Mouse (Mus musculus): ENCODE measurements around the gene Gm3127.
"Not testable (repeated sequence)": the region's sequence is repeated elsewhere in the genome, so short reads cannot be mapped to it uniquely, and the experiment has no call there.

Gm3127 gene

DNA sequence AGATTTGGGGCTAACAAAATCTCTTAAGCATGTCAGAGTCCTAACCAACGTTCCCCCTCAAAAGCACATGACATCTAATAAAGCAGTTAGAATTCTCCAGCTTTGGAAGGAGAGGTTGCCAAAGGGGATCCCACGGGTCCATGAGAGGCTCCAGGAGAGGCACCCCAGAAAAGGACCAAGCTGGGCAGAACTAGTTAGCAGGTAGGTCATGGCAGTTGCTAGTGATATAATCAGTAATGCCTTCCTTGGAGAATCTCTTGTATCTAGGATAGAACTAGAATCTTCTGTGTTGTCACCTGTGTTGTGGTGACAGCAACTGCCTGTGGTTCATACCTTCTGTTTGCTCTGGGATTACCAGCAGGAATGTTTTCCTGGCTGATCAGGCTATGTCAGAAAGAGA, at the start of gene Gm3127:
Gene Gm3127, plus strand, starts transcription at position 301 of the 400 bp plus-strand sequence.
- DNase-seq: not testable (repeated sequence)

DNA sequence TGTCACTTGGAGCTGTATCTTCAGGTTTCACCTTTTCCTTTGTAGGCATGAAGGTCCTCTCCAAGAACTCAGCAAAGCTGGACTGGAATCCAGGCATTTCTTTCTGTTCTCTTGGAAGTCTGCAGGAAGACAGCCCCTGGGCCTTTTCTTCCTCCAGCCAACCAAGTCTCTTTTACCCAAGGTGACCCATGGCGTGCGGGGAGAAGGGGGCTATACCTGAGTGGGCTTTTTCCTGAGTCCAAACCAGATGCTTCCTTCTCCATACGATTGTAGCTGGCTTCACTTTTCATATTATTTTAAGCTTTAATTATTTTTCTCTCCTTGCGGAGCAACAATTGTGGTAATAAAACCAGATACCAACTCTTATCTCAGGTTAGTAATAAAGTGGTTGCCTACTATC, 23.2 kb upstream of the Gm3127 start:
- not testable (repeated sequence) for DNase-seq

- not testable (repeated sequence) for DNase-seq
Measured at GRCm38 (mm10) chr14:4182030-4182429, 17.2 kb downstream of the Gm3127 start.

DNA sequence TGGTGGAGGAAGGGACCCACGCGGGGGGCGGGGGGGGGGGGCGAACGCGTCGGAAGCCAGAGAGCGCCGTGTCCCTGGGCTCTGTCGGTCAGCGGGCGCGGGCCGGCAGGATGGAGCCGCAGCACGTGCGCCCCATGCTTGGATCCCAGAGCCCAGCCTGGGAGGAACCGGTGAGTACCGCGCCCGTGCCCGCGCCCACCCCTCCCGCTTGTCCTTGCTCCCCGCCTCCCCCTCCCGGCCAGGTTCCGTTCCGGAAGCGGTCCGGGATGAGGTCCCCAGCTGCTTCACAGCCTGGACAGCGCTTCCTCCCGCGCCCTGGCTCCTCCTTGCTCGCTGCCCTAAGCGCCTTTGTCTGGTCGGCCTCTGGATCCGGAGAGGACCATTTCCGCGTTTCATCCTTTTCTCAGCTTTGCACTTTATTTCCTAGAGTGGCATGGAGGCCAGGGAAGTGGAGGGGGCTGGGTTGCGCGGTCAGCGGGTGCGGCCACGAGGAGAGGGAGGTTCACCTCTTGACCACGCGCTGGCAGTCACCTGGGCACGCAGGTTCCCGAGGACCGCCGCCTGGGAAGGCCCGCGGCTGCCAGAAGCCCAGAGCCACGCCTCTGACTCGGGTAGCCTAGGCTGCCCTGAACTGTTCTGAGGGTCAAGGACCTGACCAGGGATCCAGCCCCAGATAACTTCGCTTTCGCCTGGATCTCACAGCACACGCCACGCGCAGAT, 17.8 kb downstream of the Gm3127 start, which contains the start of gene Gm2974:
Gene Gm2974, plus strand, starts transcription at position 86 of the 720 bp plus-strand sequence.
- DNase-seq: peak; percentile 27

- not testable (repeated sequence) for DNase-seq
Measured at GRCm38 (mm10) chr14:4183375-4183774, 18.5 kb downstream of the Gm3127 start.

Measured in kidney, postnatal 14 days (tissue).